ENCODE assay signal across 8 mouse cellular contexts in genomic region chr12:8772451-8773143, GRCm38 (mm10). TPM values are rescaled to one million over a fixed set of nuclear protein-coding genes. Genes with fewer than 3 reads are reported as not detected.
A peak's percentile ranks its signal among the peaks of the same experiment; 100 is the strongest.
DNase-seq lines count a peak whose midpoint lies in the region; ATAC-seq and TF ChIP-seq lines count a peak whose summit lies in the region.

No protein-coding gene starts in this region.

- H3K4me2 ChIP-seq in heart, embryonic 13.5 days = peak overlapping the region; percentile 99
- peak overlapping the region; percentile 100 for H3K4me2 ChIP-seq in kidney, postnatal 0 days (ENCODE audit: low read length)

- H3K27ac ChIP-seq in heart, embryonic 13.5 days (replicated peaks) = peak overlapping the region; percentile 81
- H3K27ac ChIP-seq in kidney, postnatal 0 days = peak overlapping the region; percentile 77

- WGBS in heart, embryonic 13.5 days = under 1% methylated on average over 49 of the region's 55 CpGs
- WGBS in kidney, postnatal 0 days = 1% methylated on average over 53 of the region's 55 CpGs

- H3K27me3 ChIP-seq in heart, embryonic 13.5 days (replicated peaks) = no peaks in the 10 kb centered on the region
- H3K27me3 ChIP-seq in kidney, postnatal 0 days (ENCODE audit: insufficient read depth, low read length) = no peaks in the 10 kb centered on the region

- peaks cover 25% of the 10 kb centered on the region for H3K4me1 ChIP-seq in heart, embryonic 13.5 days
- H3K4me1 ChIP-seq in kidney, postnatal 0 days (replicated peaks; ENCODE audit: insufficient read depth, low read length) = peaks cover 4% of the 10 kb centered on the region; the same call in 1 of the 2 replicates

- no peak for ATAC-seq in heart, embryonic 13.5 days (ENCODE audit: extremely low read depth, insufficient number of reproducible peaks, low FRiP score, low TSS enrichment)
- 0 out of 2 replicates have a peak, but pooled peaks have one; percentile 12 for ATAC-seq in kidney, postnatal 0 days (replicated peaks; ENCODE audit: low FRiP score, low read depth)

- peak; percentile 66 for DNase-seq in urinary bladder, postnatal 14 days (ENCODE audit: low spot score)
- no peak for DNase-seq in urinary bladder, adult 18-20 months (ENCODE audit: low spot score in 2 of 2)
- DNase-seq in embryo, embryonic 10.5 days (ENCODE audit: low spot score) = peak; percentile 75
- DNase-seq in kidney, postnatal 0 days (ENCODE audit: low spot score) = peak; percentile 60
- DNase-seq in lung, postnatal 4 days = peak; percentile 79 to 84
- DNase-seq in spleen, adult 18-20 months = peak; percentile 32 to 45
- no peak for DNase-seq in layer of hippocampus, postnatal 36 days

- no peaks in the 10 kb centered on the region for H3K36me3 ChIP-seq in heart, embryonic 13.5 days
- H3K36me3 ChIP-seq in kidney, postnatal 0 days (ENCODE audit: insufficient read depth, low read length) = no peaks in the 10 kb centered on the region

- peaks cover 2% of the 10 kb centered on the region; the same call in 1 of the 2 replicates for H3K9me3 ChIP-seq in heart, embryonic 13.5 days
- no peaks in the 10 kb centered on the region for H3K9me3 ChIP-seq in kidney, postnatal 0 days (replicated peaks; ENCODE audit: low read length)

- peak overlapping the region; percentile 87 for H3K4me3 ChIP-seq in heart, embryonic 13.5 days
- peak overlapping the region; percentile 76 for H3K4me3 ChIP-seq in kidney, postnatal 0 days (replicated peaks; ENCODE audit: low read depth, low read length)

- H3K9ac ChIP-seq in heart, embryonic 13.5 days = peak overlapping the region; percentile 92
- peak overlapping the region; percentile 68 for H3K9ac ChIP-seq in kidney, postnatal 0 days (ENCODE audit: low read depth, low read length)

- TF ChIP-seq CTCF in kidney, postnatal 0 days (IDR thresholded peaks at IDR 0.05; ENCODE audit: low read depth) = peak; percentile 44

RNA-seq across cellular contexts. Expression of gene Sdc1, which starts 1.5 kb away (rescaled TPM):
- polyA plus RNA-seq in heart, embryonic 13.5 days (2015; fragmentation: Nextera tagmentation; extraction: Ambion mirVana) = 39.5 and 41.3 TPM in 2 replicates
- 39.0 and 41.9 TPM in 2 replicates for polyA plus RNA-seq in kidney, postnatal 0 days (2015; fragmentation: Nextera tagmentation; extraction: Ambion mirVana)
- total RNA-seq in layer of hippocampus, postnatal 36 days (2021) = 1 to 10 TPM in 1 of 2 experiments, under 1 TPM in 1; 0.52 to 1.4 TPM

Comparison
In these comparisons a context has a peak if more than half of its experiments do, and no peak if none do; other contexts are left out.
1. DNase-seq: peak in urinary bladder, postnatal 14 days (single experiment), embryo, embryonic 10.5 days (single experiment), kidney, postnatal 0 days (single experiment), lung, postnatal 4 days (2 of 2) and spleen, adult 18-20 months (2 of 2); none in urinary bladder, adult 18-20 months (0 of 2) and layer of hippocampus, postnatal 36 days (0 of 2).